Mouse (Mus musculus) hindbrain, embryonic 15.5 days (tissue): ENCODE results near the gene H6pd. TPM values are rescaled to one million over a fixed set of nuclear protein-coding genes. Genes with fewer than 3 reads are reported as not detected.

Experiments used
- ATAC-seq: fragments of 200-750 bp; cut with Nextera tagmentation; 2 replicates; pipeline ENCODE4 v1.8.0; 2017; ENCODE audit warnings: low read depth, moderate number of reproducible peaks, moderate TSS enrichment; ENCODE audit not compliant: low FRiP score
- H3K27ac ChIP-seq: fragments of 300-500 bp; sonication (generic); replicated peaks from 2 replicates; pipeline ENCODE4 v1.5.1; 2015; ENCODE audit warnings: mild to moderate bottlenecking, inconsistent platforms
- H3K27me3 ChIP-seq: fragments of 300-500 bp; sonication (generic); 2 replicates; pipeline ENCODE4 v1.6.1; 2015; ENCODE audit warnings: control low read depth, inconsistent platforms
- H3K36me3 ChIP-seq: fragments of 300-500 bp; sonication (generic); 2 replicates; pipeline ENCODE4 v1.6.1; 2015; ENCODE audit warnings: control low read depth, inconsistent platforms
- H3K4me1 ChIP-seq: fragments of 300-500 bp; sonication (generic); replicated peaks from 2 replicates; pipeline ENCODE4 v1.6.1; 2015; ENCODE audit warnings: control low read depth, inconsistent platforms
- H3K4me2 ChIP-seq: fragments of 300-500 bp; sonication (generic); 2 replicates; pipeline ENCODE4 v1.6.1; 2015; ENCODE audit warnings: moderate library complexity, mild to moderate bottlenecking, inconsistent platforms
- H3K4me3 ChIP-seq: fragments of 300-500 bp; sonication (generic); 2 replicates; pipeline ENCODE4 v1.5.1; 2015; ENCODE audit warnings: mild to moderate bottlenecking, inconsistent platforms
- H3K9ac ChIP-seq: fragments of 300-500 bp; sonication (generic); 2 replicates; pipeline ENCODE4 v1.6.1; 2015; ENCODE audit warnings: inconsistent platforms
- H3K9me3 ChIP-seq: fragments of 300-500 bp; sonication (generic); 2 replicates; pipeline ENCODE4 v1.6.1; 2016; ENCODE audit warnings: control low read depth, inconsistent platforms
- WGBS: fragments of 180-500 bp; shearing (Covaris S2); methylation state at CpG from one replicate; pipeline ENCODE4 v1.1.7; 2015; 5-methylcytosine and 5-hydroxymethylcytosine counted together
- polyA plus RNA-seq: library from polyadenylated mRNA; unstranded; fragments of >200 nt; fragmentation: Nextera tagmentation; extraction: Ambion mirVana; gene quantifications from 2 replicates; pipeline ENCODE4 v1.2.1, GENCODE M21; 2015

H6pd gene
- polyA plus RNA-seq, 1 experiment from 2014 or later, result 3.4 TPM

- 85% methylated on average over 9 of the region's 9 CpGs for WGBS
- Histone ChIP-seq H3K27ac (no peak overlapping the region), H3K4me2 (no peak overlapping the region), H3K4me3 (no peak overlapping the region), H3K9ac (no peak overlapping the region), H3K36me3 (no peaks in the 10 kb centered on the region), H3K4me1 (no peaks in the 10 kb centered on the region), H3K9me3 (no peaks in the 10 kb centered on the region), H3K27me3 (no peaks in the 10 kb centered on the region)
- no peak for ATAC-seq
Observed at GRCm38 (mm10) chr4:149932108-149932815, 76.6 kb downstream of the H6pd start.

- Histone ChIP-seq H3K4me3 (no peak overlapping the region), H3K9me3 (no peaks in the 10 kb centered on the region), H3K4me2 (no peak overlapping the region), H3K27ac (no peak overlapping the region), H3K36me3 (no peaks in the 10 kb centered on the region), H3K4me1 (no peaks in the 10 kb centered on the region), H3K9ac (no peak overlapping the region), H3K27me3 (no peaks in the 10 kb centered on the region)
- ATAC-seq, result no peak
- WGBS, result 59% methylated on average over 3 of the region's 3 CpGs
Observed at GRCm38 (mm10) chr4:149930755-149931154, 78.1 kb downstream of the H6pd start.

Other genes starting within 250 kb of the H6pd start
- 32.7 and 36.5 TPM in 2 replicates for gene Slc25a33, start 234.7 kb downstream of the H6pd start, polyA plus RNA-seq
- gene Spsb1, start 54.0 kb downstream of the H6pd start, polyA plus RNA-seq, result 7.4 and 9.5 TPM in 2 replicates
- 0.40 and 0.59 TPM in 2 replicates for gene Gpr157, start 78.3 kb upstream of the H6pd start, polyA plus RNA-seq
- 2.2 TPM in 2 replicates for gene Slc2a5, start 110.3 kb upstream of the H6pd start, polyA plus RNA-seq
- not detected in 2 replicates for gene Slc2a7, start 139.9 kb upstream of the H6pd start, polyA plus RNA-seq
- not detected in 2 replicates for gene Car6, start 192.3 kb upstream of the H6pd start, polyA plus RNA-seq
- gene Eno1, start 227.7 kb upstream of the H6pd start, polyA plus RNA-seq, result 1,126 and 1,158 TPM in 2 replicates